In genomic region chr5:66861232-66862035, GRCm38 (mm10) we compare ENCODE assay signal across 9 mouse cellular contexts.
DNase-seq lines count a peak whose midpoint lies in the region; ATAC-seq and TF ChIP-seq lines count a peak whose summit lies in the region.
"Had no signal": no experiment of that assay in that cellular context is flagged by ENCODE, and none has a peak within 500 bp of the region (broad histone marks: within the 10 kb centered on the region; RNA-seq: fewer than 3 reads in every experiment).

No protein-coding gene starts in this region.

- no peaks in the 10 kb centered on the region for H3K27me3 ChIP-seq in hindbrain, embryonic 13.5 days
- no peaks in the 10 kb centered on the region for H3K27me3 ChIP-seq in hindbrain, embryonic 11.5 days (ENCODE audit: control insufficient read depth, insufficient read depth, low read length)
- H3K27me3 ChIP-seq in forebrain, embryonic 16.5 days (replicated peaks; ENCODE audit: control insufficient read depth, insufficient read depth, low read length): no peaks in the 10 kb centered on the region
- H3K27me3 ChIP-seq in kidney, postnatal 0 days (ENCODE audit: insufficient read depth, low read length): no peaks in the 10 kb centered on the region
- H3K27me3 ChIP-seq in neural tube, embryonic 13.5 days: no peaks in the 10 kb centered on the region
- no peaks in the 10 kb centered on the region for H3K27me3 ChIP-seq in intestine, postnatal 0 days (replicated peaks; ENCODE audit: control insufficient read depth, insufficient read depth, low read length)

- peak; percentile 52 for ATAC-seq in hindbrain, embryonic 13.5 days (ENCODE audit: low FRiP score)
- no peak for ATAC-seq in hindbrain, embryonic 11.5 days (ENCODE audit: low FRiP score)
- peak; percentile 74 for ATAC-seq in forebrain, embryonic 16.5 days
- peak; percentile 71; the same call in 1 of the 2 replicates for ATAC-seq in kidney, postnatal 0 days (replicated peaks; ENCODE audit: low FRiP score, low read depth)
- ATAC-seq in neural tube, embryonic 13.5 days (ENCODE audit: low read depth): peak; percentile 48; the same call in 1 of the 2 replicates
- ATAC-seq in intestine, postnatal 0 days: no peak

- H3K27ac ChIP-seq in hindbrain, embryonic 13.5 days: peak overlapping the region; percentile 64
- no peak overlapping the region for H3K27ac ChIP-seq in hindbrain, embryonic 11.5 days (ENCODE audit: low read depth, low read length)
- peak overlapping the region; percentile 11 for H3K27ac ChIP-seq in forebrain, embryonic 16.5 days (ENCODE audit: low read length)
- peak overlapping the region; percentile 54 for H3K27ac ChIP-seq in kidney, postnatal 0 days
- peak overlapping the region; percentile 64 for H3K27ac ChIP-seq in neural tube, embryonic 13.5 days (replicated peaks)
- no peak overlapping the region for H3K27ac ChIP-seq in intestine, postnatal 0 days (ENCODE audit: low read depth, low read length)

- H3K9ac ChIP-seq in hindbrain, embryonic 13.5 days: no peak overlapping the region
- no peak overlapping the region for H3K9ac ChIP-seq in hindbrain, embryonic 11.5 days (ENCODE audit: low read depth, low read length)
- H3K9ac ChIP-seq in forebrain, embryonic 16.5 days (replicated peaks; ENCODE audit: low read depth, low read length): peak overlapping the region; percentile 5; the same call in 1 of the 2 replicates
- H3K9ac ChIP-seq in kidney, postnatal 0 days (ENCODE audit: low read depth, low read length): no peak overlapping the region
- 0 out of 2 replicates have a peak overlapping the region, but pooled peaks have one; percentile 5 for H3K9ac ChIP-seq in neural tube, embryonic 13.5 days
- no peak overlapping the region for H3K9ac ChIP-seq in intestine, postnatal 0 days (ENCODE audit: low read depth, low read length)

- H3K36me3 ChIP-seq in hindbrain, embryonic 13.5 days: no peaks in the 10 kb centered on the region
- H3K36me3 ChIP-seq in hindbrain, embryonic 11.5 days (ENCODE audit: control insufficient read depth, insufficient read depth, low read length): no peaks in the 10 kb centered on the region
- H3K36me3 ChIP-seq in forebrain, embryonic 16.5 days (ENCODE audit: control insufficient read depth, insufficient read depth): no peaks in the 10 kb centered on the region
- H3K36me3 ChIP-seq in kidney, postnatal 0 days (ENCODE audit: insufficient read depth, low read length): no peaks in the 10 kb centered on the region
- 0 out of 2 replicates have a peak, but pooled peaks cover 5% of the 10 kb centered on the region for H3K36me3 ChIP-seq in neural tube, embryonic 13.5 days
- no peaks in the 10 kb centered on the region for H3K36me3 ChIP-seq in intestine, postnatal 0 days (ENCODE audit: control insufficient read depth, insufficient read depth)

- H3K4me1 ChIP-seq in hindbrain, embryonic 13.5 days (replicated peaks): peaks cover 33% of the 10 kb centered on the region
- peaks cover 2% of the 10 kb centered on the region; the same call in 1 of the 2 replicates for H3K4me1 ChIP-seq in hindbrain, embryonic 11.5 days (replicated peaks; ENCODE audit: control insufficient read depth, insufficient read depth, low read length)
- H3K4me1 ChIP-seq in forebrain, embryonic 16.5 days (replicated peaks; ENCODE audit: control insufficient read depth, insufficient read depth, low read length): peaks cover 35% of the 10 kb centered on the region
- H3K4me1 ChIP-seq in kidney, postnatal 0 days (replicated peaks; ENCODE audit: insufficient read depth, low read length): peaks cover 5% of the 10 kb centered on the region; the same call in 1 of the 2 replicates
- H3K4me1 ChIP-seq in neural tube, embryonic 13.5 days (replicated peaks): peaks cover 47% of the 10 kb centered on the region
- 0 out of 2 replicates have a peak, but pooled peaks cover 3% of the 10 kb centered on the region for H3K4me1 ChIP-seq in intestine, postnatal 0 days (replicated peaks; ENCODE audit: control insufficient read depth, insufficient read depth, low read length)

- H3K9me3 ChIP-seq in hindbrain, embryonic 13.5 days: no peaks in the 10 kb centered on the region
- H3K9me3 ChIP-seq in hindbrain, embryonic 11.5 days (ENCODE audit: control insufficient read depth, low read length): no peaks in the 10 kb centered on the region
- no peaks in the 10 kb centered on the region for H3K9me3 ChIP-seq in forebrain, embryonic 16.5 days (ENCODE audit: control insufficient read depth, low read length)
- H3K9me3 ChIP-seq in kidney, postnatal 0 days (replicated peaks; ENCODE audit: low read length): no peaks in the 10 kb centered on the region
- no peaks in the 10 kb centered on the region for H3K9me3 ChIP-seq in neural tube, embryonic 13.5 days
- H3K9me3 ChIP-seq in intestine, postnatal 0 days (ENCODE audit: control insufficient read depth): no peaks in the 10 kb centered on the region

- WGBS in hindbrain, embryonic 13.5 days: 35% methylated on average over 17 of the region's 17 CpGs
- WGBS in hindbrain, embryonic 11.5 days: 65% methylated on average over 17 of the region's 17 CpGs
- WGBS in forebrain, embryonic 16.5 days: 22% methylated on average over 17 of the region's 17 CpGs
- WGBS in kidney, postnatal 0 days: 39% methylated on average over 17 of the region's 17 CpGs
- WGBS in neural tube, embryonic 13.5 days: 35% methylated on average over 17 of the region's 17 CpGs
- WGBS in intestine, postnatal 0 days: 55% methylated on average over 17 of the region's 17 CpGs

- DNase-seq in hindbrain, embryonic 11.5 days (ENCODE audit: low spot score): no peak
- DNase-seq in kidney, postnatal 0 days (ENCODE audit: low spot score): peak; percentile 79
- no peak for DNase-seq in urinary bladder, adult 2 months (ENCODE audit: low spot score)
- no peak for DNase-seq in left cerebral cortex, adult 11 months (ENCODE audit: low spot score)
- DNase-seq: layer of hippocampus, adult 9-11 months had no signal

- TF ChIP-seq CTCF in kidney, postnatal 0 days (IDR thresholded peaks at IDR 0.05; ENCODE audit: low read depth): no peak
- TF ChIP-seq CTCF in intestine, postnatal 0 days (IDR thresholded peaks at IDR 0.05; ENCODE audit: low read depth): no peak

- 0 out of 2 replicates have a peak overlapping the region, but pooled peaks have one; percentile 23 for H3K4me2 ChIP-seq in hindbrain, embryonic 13.5 days
- no peak overlapping the region for H3K4me2 ChIP-seq in hindbrain, embryonic 11.5 days (replicated peaks; ENCODE audit: low read depth, low read length)
- H3K4me2 ChIP-seq in forebrain, embryonic 16.5 days (ENCODE audit: low read length): peak overlapping the region; percentile 32
- peak overlapping the region; percentile 16; the same call in 1 of the 2 replicates for H3K4me2 ChIP-seq in kidney, postnatal 0 days (ENCODE audit: low read length)
- H3K4me2 ChIP-seq in neural tube, embryonic 13.5 days: peak overlapping the region; percentile 10; the same call in 1 of the 2 replicates
- H3K4me2 ChIP-seq in intestine, postnatal 0 days (replicated peaks; ENCODE audit: low read depth): no peak overlapping the region

- H3K4me3 ChIP-seq in hindbrain, embryonic 13.5 days: no peak overlapping the region
- no peak overlapping the region for H3K4me3 ChIP-seq in hindbrain, embryonic 11.5 days (ENCODE audit: low read depth, low read length)
- no peak overlapping the region for H3K4me3 ChIP-seq in forebrain, embryonic 16.5 days (replicated peaks; ENCODE audit: low read length)
- no peak overlapping the region for H3K4me3 ChIP-seq in kidney, postnatal 0 days (replicated peaks; ENCODE audit: low read depth, low read length)
- no peak overlapping the region for H3K4me3 ChIP-seq in neural tube, embryonic 13.5 days
- H3K4me3 ChIP-seq in intestine, postnatal 0 days (ENCODE audit: low read depth, low read length): no peak overlapping the region

Comparison
In these comparisons a context has a peak if more than half of its experiments do, and no peak if none do; other contexts are left out.
1. ATAC-seq: peak in hindbrain, embryonic 13.5 days (single experiment), forebrain, embryonic 16.5 days (single experiment), kidney, postnatal 0 days (single experiment) and neural tube, embryonic 13.5 days (single experiment); none in hindbrain, embryonic 11.5 days (single experiment) and intestine, postnatal 0 days (single experiment).
2. H3K27ac ChIP-seq: peak in hindbrain, embryonic 13.5 days (single experiment), forebrain, embryonic 16.5 days (single experiment), kidney, postnatal 0 days (single experiment) and neural tube, embryonic 13.5 days (single experiment); none in hindbrain, embryonic 11.5 days (single experiment) and intestine, postnatal 0 days (single experiment).
3. H3K4me2 ChIP-seq: peak in hindbrain, embryonic 13.5 days (single experiment), forebrain, embryonic 16.5 days (single experiment), kidney, postnatal 0 days (single experiment) and neural tube, embryonic 13.5 days (single experiment); none in hindbrain, embryonic 11.5 days (single experiment) and intestine, postnatal 0 days (single experiment).
4. H3K9ac ChIP-seq: peak in forebrain, embryonic 16.5 days (single experiment) and neural tube, embryonic 13.5 days (single experiment); none in hindbrain, embryonic 13.5 days (single experiment), hindbrain, embryonic 11.5 days (single experiment), kidney, postnatal 0 days (single experiment) and intestine, postnatal 0 days (single experiment).